Mouse (Mus musculus): ENCODE results near the gene Sos2.

- TF ChIP-seq POLR2A (IDR thresholded peaks at IDR 0.05; ENCODE audit: control insufficient read depth in 1 of 2, insufficient read depth in 1 of 2, low read depth in 1 of 2, low read length in 2 of 2, poor library complexity in 1 of 2) (no peak; a peak in 1 of 4 replicates), CTCF (IDR thresholded peaks at IDR 0.05 in 2 of 3, conservative IDR thresholded peaks at IDR 0.05 in 1 of 3; ENCODE audit: control insufficient read depth in 1 of 3, insufficient read depth in 1 of 3, low read depth in 2 of 3, low read length in 3 of 3, poor library complexity in 1 of 3, severe bottlenecking in 1 of 3) (no peak), EP300 (IDR thresholded peaks at IDR 0.05; ENCODE audit: low read depth in 1 of 2, low read length in 2 of 2) (no peak), CHD1 (IDR thresholded peaks at IDR 0.05; ENCODE audit: low read depth, low read length) (no peak), MAZ (IDR thresholded peaks at IDR 0.05; ENCODE audit: low read depth, low read length) (no peak), ZMIZ1 (IDR thresholded peaks at IDR 0.05; ENCODE audit: low read depth, low read length) (no peak), TAL1 (IDR thresholded peaks at IDR 0.05; ENCODE audit: low read length) (no peak), GABPA (IDR thresholded peaks at IDR 0.05; ENCODE audit: low read depth, low read length) (no peak), POLR2AphosphoS5 (IDR thresholded peaks at IDR 0.05; ENCODE audit: borderline replicate concordance, low read depth, low read length) (no peak), MAX (IDR thresholded peaks at IDR 0.05; ENCODE audit: low read length) (no peak), USF2 (IDR thresholded peaks at IDR 0.05; ENCODE audit: borderline replicate concordance in 1 of 2, insufficient read depth in 1 of 2, low read depth in 1 of 2, low read length in 2 of 2) (no peak), MYB (IDR thresholded peaks at IDR 0.05; ENCODE audit: low read depth, low read length) (no peak), UBTF (IDR thresholded peaks at IDR 0.05; ENCODE audit: borderline replicate concordance, insufficient read depth, low read depth, low read length) (no peak)
Observed at GRCm38 (mm10) chr12:69681566-69682061, at the start of gene Sos2.
